Mouse (Mus musculus) frontal cortex, adult (tissue): ENCODE measurements around the gene Thada.
A peak's percentile ranks its signal among the peaks of the same experiment; 100 is the strongest.

Source experiments
- ATAC-seq: cut with Nextera tagmentation; 2 replicates; pipeline ENCODE4 v1.9.2; 2017; ENCODE audit warnings: mild to moderate bottlenecking, moderate library complexity, mixed read lengths; ENCODE audit not compliant: low TSS enrichment

Thada gene

GRCm38 (mm10) chr17:84348865-84349264 lies 117.1 kb downstream of the Thada start:
- no peak for ATAC-seq

GRCm38 (mm10) chr17:84342299-84342817 lies 123.6 kb downstream of the Thada start:
- peak; percentile 55; the same call in 1 of the 2 replicates for ATAC-seq

DNA sequence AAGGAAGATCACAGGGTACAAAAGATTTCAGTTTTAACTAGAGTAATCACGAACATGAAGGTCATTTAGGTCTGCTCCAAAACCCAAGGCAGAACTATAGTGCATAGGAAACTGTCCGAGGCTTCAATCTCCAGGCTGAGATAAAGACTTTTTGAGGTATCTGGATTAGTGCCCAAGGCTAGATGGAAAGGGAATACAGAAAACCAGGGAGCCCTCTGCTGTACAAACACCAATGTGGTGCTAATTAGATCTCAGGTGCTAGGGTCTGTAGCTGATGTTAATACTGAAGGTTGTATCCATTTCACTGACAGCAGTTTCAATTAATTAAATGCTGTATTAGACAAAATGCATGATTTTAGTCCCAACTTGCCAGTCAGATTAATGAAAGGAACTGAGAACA lies 124.3 kb downstream of the Thada start:
- ATAC-seq = no peak

DNA sequence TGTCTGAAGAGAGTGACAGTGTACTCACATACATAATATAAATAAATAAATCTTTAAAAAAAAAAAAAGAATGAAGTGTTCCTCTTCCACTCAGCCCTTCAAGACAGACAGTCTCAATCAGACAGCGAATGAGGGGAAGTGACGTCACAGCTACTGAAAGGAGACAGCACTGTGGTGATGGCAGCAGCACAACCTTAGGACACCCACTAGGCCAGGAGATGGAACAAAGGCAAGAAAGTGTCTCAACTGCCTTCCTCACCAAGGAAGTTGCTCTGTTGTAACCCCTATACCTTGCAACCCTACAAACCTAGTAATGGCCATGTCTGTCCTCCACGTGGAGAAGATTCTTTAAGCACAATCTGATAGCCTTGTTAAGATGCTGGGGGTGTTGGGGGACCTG lies 125.4 kb downstream of the Thada start:
- no peak for ATAC-seq

GRCm38 (mm10) chr17:84335996-84336395 lies 130.0 kb downstream of the Thada start:
- no peak for ATAC-seq

DNA sequence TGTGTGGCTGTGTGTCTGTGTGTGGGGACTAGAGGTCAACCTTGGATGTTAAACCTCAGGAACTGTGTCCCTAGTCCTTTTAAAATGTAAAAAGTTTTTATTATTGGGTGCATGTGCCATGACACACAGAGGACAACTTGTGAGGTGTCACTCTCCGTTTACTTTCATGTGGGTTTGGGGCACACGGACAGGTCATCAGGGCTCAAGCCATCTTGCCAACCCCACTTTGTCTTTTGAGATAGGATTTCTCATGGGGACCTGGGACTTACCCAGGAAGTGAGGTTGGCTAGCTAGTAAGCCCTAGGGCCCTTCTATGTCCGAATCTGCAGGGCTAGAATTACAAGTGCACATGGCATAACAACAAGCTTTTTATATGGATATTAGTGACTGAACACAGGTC lies 130.9 kb downstream of the Thada start:
- no peak for ATAC-seq

GRCm38 (mm10) chr17:84334241-84335014 lies 131.6 kb downstream of the Thada start:
- no peak for ATAC-seq

DNA sequence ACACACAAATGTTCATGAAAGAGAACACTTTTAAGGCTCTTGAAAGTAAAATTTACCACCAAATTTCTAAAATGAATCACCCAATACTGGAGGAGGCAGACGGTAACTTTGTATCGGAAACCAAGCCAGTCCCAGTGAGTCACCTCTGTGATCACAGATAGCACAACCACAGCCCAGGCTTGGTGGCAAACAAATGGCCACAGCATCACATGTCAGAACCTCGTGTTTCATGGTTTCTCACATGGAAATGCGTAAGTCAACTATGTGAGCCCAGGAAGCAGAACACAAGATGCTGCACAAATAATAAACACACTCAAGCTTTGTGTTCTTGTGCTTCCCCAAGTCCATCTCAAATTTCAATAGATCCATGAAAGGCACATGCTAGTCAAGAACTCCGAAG lies 133.1 kb downstream of the Thada start:
- peak; percentile 50 for ATAC-seq

- no peak for ATAC-seq
Observed at GRCm38 (mm10) chr17:84330986-84331385, 135.0 kb downstream of the Thada start.

GRCm38 (mm10) chr17:84330506-84330905 lies 135.5 kb downstream of the Thada start:
- ATAC-seq = no peak

DNA sequence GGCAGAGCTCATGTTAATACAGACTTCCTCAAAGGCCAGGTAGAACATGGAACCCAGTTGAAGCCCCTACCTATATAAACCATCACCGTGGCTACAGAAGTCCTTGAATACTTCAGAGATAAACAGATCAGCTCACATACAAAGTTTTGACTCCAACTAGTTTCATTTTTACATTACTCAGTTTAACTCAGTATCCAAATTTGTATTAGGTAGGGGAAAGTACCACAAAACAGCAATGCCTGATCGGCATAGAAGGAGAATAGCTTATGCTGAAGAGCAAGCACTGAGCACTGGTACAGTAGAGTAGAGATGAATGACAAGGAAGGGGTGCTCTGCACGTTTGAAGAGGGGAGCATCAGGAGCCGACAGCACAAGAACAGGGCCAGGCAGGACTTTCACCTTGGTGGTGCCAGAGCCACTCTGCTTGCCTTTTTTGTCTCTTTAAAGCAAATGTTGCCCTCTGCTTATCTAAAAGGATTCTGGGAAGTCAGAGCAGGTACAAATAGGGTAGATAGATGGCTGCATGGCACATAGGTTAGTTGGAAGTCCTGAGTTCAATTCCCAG lies 136.0 kb downstream of the Thada start:
- ATAC-seq = no peak

DNA sequence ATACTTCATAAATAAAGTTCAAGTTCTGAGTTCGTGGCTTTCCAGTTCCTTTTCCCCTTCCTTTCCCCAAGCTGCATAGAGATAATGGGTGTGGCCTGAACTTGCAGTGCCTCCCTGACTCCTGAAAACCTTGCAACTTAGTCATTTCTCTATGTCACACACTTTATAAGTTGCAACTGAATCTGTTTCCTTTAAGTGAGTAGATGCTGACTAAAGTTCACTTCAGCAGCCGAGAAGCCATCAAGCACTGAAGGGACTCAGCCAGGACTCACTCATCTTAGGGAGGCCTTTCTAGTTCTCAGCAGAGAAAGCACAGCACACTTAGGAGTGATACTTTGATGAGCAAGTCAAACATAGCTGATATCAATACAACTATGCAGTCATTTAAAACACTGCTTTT lies 137.5 kb downstream of the Thada start:
- no peak for ATAC-seq

GRCm38 (mm10) chr17:84327051-84327925 lies 138.7 kb downstream of the Thada start:
- ATAC-seq = no peak

DNA sequence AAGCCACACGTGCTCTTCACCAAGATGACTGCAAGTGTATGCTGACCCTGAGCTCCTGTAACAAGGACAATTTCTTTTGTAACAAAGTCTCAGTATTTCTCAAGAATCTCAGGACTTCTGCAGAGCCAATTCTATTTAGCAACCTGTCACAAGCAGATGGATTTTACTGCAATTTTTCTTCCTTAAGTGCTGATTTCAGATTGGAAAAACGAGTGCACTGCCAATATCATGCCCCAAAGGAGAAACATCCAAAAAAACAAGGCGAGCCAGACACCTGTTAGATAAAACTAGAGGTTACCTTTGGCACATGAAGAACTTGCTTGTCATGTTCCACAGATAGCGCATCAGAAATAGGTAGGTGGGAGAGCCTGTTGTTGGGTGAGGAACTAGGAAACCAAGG lies 143.8 kb downstream of the Thada start:
- no peak for ATAC-seq

GRCm38 (mm10) chr17:84321351-84321750 lies 144.7 kb downstream of the Thada start:
- peak; percentile 39; the same call in 1 of the 2 replicates for ATAC-seq

GRCm38 (mm10) chr17:84320576-84320975 lies 145.4 kb downstream of the Thada start:
- ATAC-seq = peak; percentile 91

DNA sequence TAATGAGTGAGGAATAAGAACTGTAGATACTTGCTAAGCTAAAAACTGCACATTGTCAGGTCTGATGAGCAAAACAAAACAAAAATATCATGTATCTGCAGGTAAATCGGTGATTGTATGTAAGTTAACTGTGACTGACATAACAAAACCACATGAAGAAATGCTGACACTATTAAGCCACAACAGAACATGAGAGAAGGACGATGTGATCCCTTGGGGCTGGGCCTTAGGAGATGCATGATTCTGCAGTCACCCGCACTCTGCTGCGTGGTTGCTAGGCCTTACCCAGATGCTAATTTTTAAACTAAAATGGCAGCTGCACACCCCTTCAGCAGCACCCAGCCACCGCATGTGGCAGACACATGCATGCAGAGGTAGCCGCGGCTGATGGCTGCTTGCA lies 151.7 kb downstream of the Thada start:
- ATAC-seq = no peak

DNA sequence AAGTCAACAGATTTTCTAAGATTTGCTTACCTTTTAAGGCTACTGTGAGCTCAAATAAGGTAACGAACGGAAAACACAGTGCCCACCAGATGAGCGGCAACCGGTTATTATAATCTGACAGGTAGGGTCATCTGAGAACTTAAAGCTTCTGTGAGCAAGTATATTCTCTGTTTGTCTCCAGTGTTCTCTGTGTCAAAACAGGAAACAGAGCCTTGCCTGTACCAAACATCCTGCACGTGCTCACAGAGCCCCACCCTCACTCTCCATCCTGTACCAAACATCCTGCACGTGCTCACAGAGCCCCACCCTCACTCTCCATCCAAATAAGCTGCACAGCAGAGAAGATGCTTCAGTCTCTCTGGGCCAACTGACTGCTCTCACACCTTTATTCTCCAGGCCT lies 152.5 kb downstream of the Thada start:
- no peak for ATAC-seq

DNA sequence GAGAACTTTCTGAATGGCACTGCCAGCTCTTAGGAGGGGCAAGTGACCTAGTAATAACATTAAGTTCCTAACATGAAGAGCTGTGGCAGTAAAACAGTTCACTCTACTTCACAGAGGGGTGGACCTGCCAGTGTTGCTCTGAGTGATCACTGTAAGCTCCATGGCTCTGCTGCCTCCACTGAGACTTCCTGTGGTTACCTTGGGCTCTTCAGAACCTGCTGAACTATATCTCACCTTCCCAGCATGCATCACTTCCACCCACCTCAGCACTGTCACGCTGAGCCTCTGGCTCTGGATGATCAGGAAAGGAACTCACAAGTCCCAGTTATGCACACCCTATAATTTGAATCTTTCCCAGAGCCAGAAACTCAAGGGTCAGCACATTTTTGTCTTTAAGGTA lies 159.9 kb downstream of the Thada start:
- no peak for ATAC-seq

- ATAC-seq = no peak
Observed at GRCm38 (mm10) chr17:84305074-84305473, 160.9 kb downstream of the Thada start.

DNA sequence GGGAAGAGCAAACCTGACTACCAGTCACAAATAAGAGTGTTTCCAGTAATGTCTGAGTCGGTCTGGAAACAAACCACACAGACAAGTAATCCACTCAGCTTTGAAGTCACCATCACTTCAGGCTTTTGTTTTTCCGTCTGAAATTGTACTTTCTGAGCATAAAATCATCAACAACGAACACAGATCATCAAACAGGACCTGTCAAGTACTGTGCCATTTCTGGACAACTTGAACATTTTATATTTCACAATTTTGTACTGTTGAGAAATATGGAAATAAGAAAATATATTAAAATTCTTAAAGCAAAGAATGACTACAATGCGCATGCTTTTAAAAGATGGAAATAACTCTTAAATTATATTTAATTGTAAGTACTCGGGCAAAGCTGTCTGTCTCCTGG lies 161.9 kb downstream of the Thada start:
- no peak for ATAC-seq

- no peak for ATAC-seq
Observed at GRCm38 (mm10) chr17:84297976-84298375, 168.0 kb downstream of the Thada start.
